Mouse (Mus musculus) CH12.LX (cell line): ENCODE data around the gene Fktn. TPM values are rescaled to one million over a fixed set of nuclear protein-coding genes. Genes with fewer than 3 reads are reported as not detected.

Experiments
- DNase-seq: peaks from one replicate; pipeline ENCODE4 v3.0.0-alpha.2; 2013; ENCODE audit errors: extremely low read depth
- H3K27ac ChIP-seq: 2 replicates; pipeline ENCODE4 v1.5.1; 2012; ENCODE audit warnings: low read depth, mild to moderate bottlenecking, control low read depth, moderate library complexity; ENCODE audit not compliant: insufficient read depth
- H3K27me3 ChIP-seq: replicated peaks from 2 replicates; pipeline ENCODE3; 2012; ENCODE audit warnings: inconsistent platforms
- H3K36me3 ChIP-seq, 2 experiments: replicated peaks in 1 of 2; 2 replicates each; pipeline versions ENCODE3 to v1.6.1; 2012; ENCODE audit warnings: inconsistent platforms in 1 of 2, low read length in 1 of 2, mild to moderate bottlenecking in 1 of 2, mixed read lengths in 1 of 2, moderate library complexity in 1 of 2; ENCODE audit not compliant: control insufficient read depth in 1 of 2, insufficient read depth in 1 of 2
- H3K4me1 ChIP-seq, 2 experiments: 2 replicates each; pipeline ENCODE4 v1.6.1; 2012; ENCODE audit warnings: inconsistent platforms in 1 of 2, moderate library complexity in 1 of 2; ENCODE audit not compliant: insufficient read depth in 2 of 2, control insufficient read depth in 1 of 2
- H3K4me2 ChIP-seq: 2 replicates; pipeline ENCODE4 v1.6.1; 2012; ENCODE audit warnings: low read depth, mild to moderate bottlenecking, control low read depth; ENCODE audit not compliant: poor library complexity, insufficient read depth, severe bottlenecking
- H3K4me3 ChIP-seq, 3 experiments: fragments of 150-350 bp in 1 of 3; sonication (generic) in 1 of 3; replicated peaks in 1 of 3; 2 replicates each; pipeline versions ENCODE3 to v1.5.1; 2011 to 2012; ENCODE audit warnings: low read depth in 2 of 3, low read length in 2 of 3, mild to moderate bottlenecking in 2 of 3, moderate library complexity in 2 of 3, control low read depth in 1 of 3, improper control_type of control experiment in 1 of 3, inconsistent platforms in 1 of 3, mixed read lengths in 1 of 3; ENCODE audit not compliant: poor library complexity in 1 of 3
- H3K79me2 ChIP-seq: replicated peaks from 2 replicates; pipeline ENCODE4 v1.6.1; 2012; ENCODE audit warnings: mild to moderate bottlenecking, moderate library complexity; ENCODE audit not compliant: control insufficient read depth, poor library complexity, insufficient read depth, severe bottlenecking; ENCODE audit errors: extremely low read depth
- H3K9ac ChIP-seq: 2 replicates; pipeline ENCODE4 v1.6.1; 2012; ENCODE audit warnings: low read depth, mild to moderate bottlenecking, control low read depth, moderate library complexity; ENCODE audit not compliant: insufficient read depth
- H3K9me3 ChIP-seq: replicated peaks from 2 replicates; pipeline ENCODE3; 2012; ENCODE audit warnings: low read length, inconsistent platforms, mixed read lengths
- HCFC1 ChIP-seq: IDR thresholded peaks from 2 replicates; pipeline ENCODE4 v1.6.1; 2012; ENCODE audit warnings: low read depth, mild to moderate bottlenecking, inconsistent platforms, low read length, improper control_type of control experiment
- IRF4 ChIP-seq: IDR thresholded peaks from 2 replicates; pipeline ENCODE4 v1.6.1; 2014; ENCODE audit warnings: low read depth, mild to moderate bottlenecking, inconsistent platforms, low read length, improper control_type of control experiment
- JUND ChIP-seq: conservative IDR thresholded peaks from 2 replicates; pipeline ENCODE4 v1.6.1; 2011; ENCODE audit warnings: low read depth, low read length, improper control_type of control experiment
- KAT2A ChIP-seq: IDR thresholded peaks from 2 replicates; pipeline ENCODE4 v1.6.1; 2012; ENCODE audit warnings: low read length, improper control_type of control experiment, inconsistent platforms; ENCODE audit not compliant: insufficient replicate concordance
- MEF2A ChIP-seq: IDR thresholded peaks from 2 replicates; pipeline ENCODE4 v1.6.1; 2014; ENCODE audit warnings: low read depth, mild to moderate bottlenecking, inconsistent platforms, low read length, improper control_type of control experiment, borderline replicate concordance
- MYC ChIP-seq: IDR thresholded peaks from 2 replicates; pipeline ENCODE4 v1.6.1; 2011; ENCODE audit warnings: low read depth, mild to moderate bottlenecking, improper control_type of control experiment, low read length
- NELFE ChIP-seq: IDR thresholded peaks from 2 replicates; pipeline ENCODE4 v1.6.1; 2011; ENCODE audit warnings: low read depth, low read length, improper control_type of control experiment
- RCOR1 ChIP-seq: conservative IDR thresholded peaks from 2 replicates; pipeline ENCODE4 v1.6.1; 2012; ENCODE audit warnings: low read depth, mild to moderate bottlenecking, inconsistent platforms, low read length, improper control_type of control experiment
- TBP ChIP-seq: conservative IDR thresholded peaks from 2 replicates; pipeline ENCODE4 v1.6.1; 2011; ENCODE audit warnings: low read depth, low read length, improper control_type of control experiment
- USF1 ChIP-seq: IDR thresholded peaks from 2 replicates; pipeline ENCODE4 v1.6.1; 2014; ENCODE audit warnings: low read depth, mild to moderate bottlenecking, inconsistent platforms, low read length, improper control_type of control experiment
- ZKSCAN1 ChIP-seq: IDR thresholded peaks from 2 replicates; pipeline ENCODE4 v1.6.1; 2012; ENCODE audit warnings: low read depth, inconsistent platforms, low read length, improper control_type of control experiment, borderline replicate concordance
- ZNF384 ChIP-seq: IDR thresholded peaks from 2 replicates; pipeline ENCODE4 v1.6.1; 2012; ENCODE audit warnings: low read depth, low read length, improper control_type of control experiment, inconsistent platforms
- dilution Hi-C: fragments of 300-500 bp; cut with MboI; formaldehyde crosslinking; loops from 2 replicates; pipeline ENCODE4 v1.14.3; 2020; ENCODE audit warnings: low sequenced_read_pairs; ENCODE audit not compliant: extremely low pct_unique_long_range_greater_than_20kb, extremely low pct_ligation_motif_present
- in situ Hi-C: fragments of 300-500 bp; cut with MboI; formaldehyde crosslinking; loops from 3 replicates; pipeline ENCODE4 v1.14.3; 2019; ENCODE audit warnings: low sequenced_read_pairs, low pct_ligation_motif_present, low pct_unique_long_range_greater_than_20kb, mixed read lengths
- polyA plus RNA-seq: library from polyadenylated mRNA; unstranded; fragments of >175 nt; gene quantifications from 2 replicates; pipeline ENCODE4 v1.2.1, GENCODE M21; 2012; ENCODE audit warnings: low read depth; ENCODE audit not compliant: insufficient read length
- total RNA-seq, 2 experiments: library from RNA; depleted of rRNA; stranded (reverse); fragments of 300-350 nt in 1 of 2; fragments of >200 nt in 1 of 2; gene quantifications; 2 replicates each; pipeline ENCODE4 v1.2.3; 2012 to 2014

Fktn gene
- total and polyA plus RNA-seq, 3 experiments, result 4.8 to 7.5 (median 5.5) TPM

- Histone ChIP-seq H3K36me3 (no peaks in the 10 kb centered on the region), H3K4me1 (peaks cover 2 to 24% of the 10 kb centered on the region in 2 experiments; a peak in 3 of 4 replicates), H3K9ac (no peak overlapping the region), H3K27ac (no peak overlapping the region), H3K79me2 (no peaks in the 10 kb centered on the region), H3K4me3 (no peak overlapping the region), H3K9me3 (no peaks in the 10 kb centered on the region), H3K27me3 (no peaks in the 10 kb centered on the region)
- dilution Hi-C loops, result no loop called here
- no peak for TF ChIP-seq RCOR1
- no peak for TF ChIP-seq IRF4
- TF ChIP-seq JUND, result no peak
- no peak for TF ChIP-seq USF1
- no peak for TF ChIP-seq TBP
- no peak for TF ChIP-seq MEF2A
- TF ChIP-seq ZKSCAN1, result no peak
- no peak for TF ChIP-seq ZNF384
- no peak for TF ChIP-seq NELFE
- no peak for TF ChIP-seq KAT2A
- TF ChIP-seq HCFC1, result no peak
- no peak for TF ChIP-seq MYC
- TF ChIP-seq, all 38 proteins: peak for 0
- DNase-seq, result no peak
- in situ Hi-C loops, result no loop called here
- no peak overlapping the region for H3K4me2 ChIP-seq
Measured at GRCm38 (mm10) chr4:53781396-53781795, 67.6 kb downstream of the Fktn start.

- no peaks in the 10 kb centered on the region for H3K9me3 ChIP-seq
- H3K79me2 ChIP-seq, result no peaks in the 10 kb centered on the region
- no peaks in the 10 kb centered on the region for H3K27me3 ChIP-seq
- no peak overlapping the region for H3K9ac ChIP-seq
- no peak overlapping the region for H3K27ac ChIP-seq
- in situ Hi-C loops (no loop called here), dilution Hi-C loops (no loop called here)
- H3K4me1 ChIP-seq, result peaks cover 2 to 24% of the 10 kb centered on the region in 2 experiments; a peak in 3 of 4 replicates
- DNase-seq, result no peak
- no peaks in the 10 kb centered on the region for H3K36me3 ChIP-seq
- TF ChIP-seq TBP, result no peak
- peak; percentile 51; the same call in 1 of the 2 replicates for TF ChIP-seq ZKSCAN1
- peak; percentile 77 for TF ChIP-seq ZNF384
- no peak overlapping the region for H3K4me3 ChIP-seq
- H3K4me2 ChIP-seq, result peak overlapping the region; percentile 38; the same call in 1 of the 2 replicates
Measured at GRCm38 (mm10) chr4:53782216-53783070, 68.6 kb downstream of the Fktn start.
